Mouse (Mus musculus) liver, adult 2 months (tissue): ENCODE data around the gene Ppp2r2d. TPM values are rescaled to one million over a fixed set of nuclear protein-coding genes. Genes with fewer than 3 reads are reported as not detected.
A peak's percentile ranks its signal among the peaks of the same experiment; 100 is the strongest.

Experiments used
- DNase-seq: peaks from one replicate; pipeline ENCODE4 v3.0.0-alpha.2; 2011; ENCODE audit warnings: low read depth, low spot score; ENCODE audit errors: extremely low read depth
- H3K27ac ChIP-seq: fragments of 200-500 bp; replicated peaks from 2 replicates; pipeline ENCODE4 v1.5.1; 2012; ENCODE audit warnings: low read depth, mild to moderate bottlenecking, control low read depth, inconsistent platforms, low read length; ENCODE audit not compliant: insufficient read depth
- H3K27me3 ChIP-seq: fragments of 200-500 bp; 2 replicates; pipeline ENCODE4 v1.6.1; 2012; ENCODE audit warnings: mild to moderate bottlenecking, moderate library complexity, low read length, inconsistent platforms; ENCODE audit not compliant: control insufficient read depth, insufficient read depth
- H3K36me3 ChIP-seq: fragments of 200-500 bp; 2 replicates; pipeline ENCODE4 v1.6.1; 2012; ENCODE audit warnings: low read length, inconsistent platforms; ENCODE audit not compliant: control insufficient read depth, insufficient read depth
- H3K4me1 ChIP-seq: fragments of 200-500 bp; 2 replicates; pipeline ENCODE4 v1.6.1; 2011; ENCODE audit warnings: low read length; ENCODE audit not compliant: control insufficient read depth, insufficient read depth
- H3K4me3 ChIP-seq: fragments of 200-500 bp; 2 replicates; pipeline ENCODE4 v1.5.1; 2011; ENCODE audit warnings: low read depth, mild to moderate bottlenecking, control low read depth, low read length, moderate library complexity; ENCODE audit not compliant: insufficient read depth
- H3K79me2 ChIP-seq: fragments of 200-500 bp; 2 replicates; pipeline ENCODE4 v1.6.1; 2012; ENCODE audit warnings: inconsistent platforms, mild to moderate bottlenecking, low read length, moderate library complexity; ENCODE audit not compliant: control insufficient read depth, insufficient read depth
- H3K9ac ChIP-seq: fragments of 200-500 bp; 2 replicates; pipeline ENCODE4 v1.6.1; 2012; ENCODE audit warnings: low read depth, mild to moderate bottlenecking, control low read depth, inconsistent platforms, low read length
- CTCF ChIP-seq: fragments of 200-500 bp; IDR thresholded peaks from 2 replicates; pipeline ENCODE4 v1.5.1; 2011; ENCODE audit warnings: low read depth, low read length, control low read depth
- POLR2A ChIP-seq: fragments of 200-500 bp; IDR thresholded peaks from 2 replicates; pipeline ENCODE4 v1.6.1; 2011; ENCODE audit warnings: low read length, control low read depth; ENCODE audit not compliant: insufficient read depth; ENCODE audit errors: extremely low read depth
- WGBS: fragments of 180-500 bp; shearing (Covaris S2); methylation state at CpG from one replicate; pipeline ENCODE4 v1.1.7; 2018; 5-methylcytosine and 5-hydroxymethylcytosine counted together
- polyA plus RNA-seq: library from polyadenylated mRNA; depleted of rRNA; stranded (reverse); fragments of >200 nt; gene quantifications from 2 replicates; pipeline ENCODE4 v1.2.3, GENCODE M21; 2012
- total RNA-seq: library from RNA; depleted of rRNA; stranded (reverse); fragments of >200 nt; gene quantifications from 2 replicates; pipeline ENCODE4 v1.2.3, GENCODE M21; 2014

Gene Ppp2r2d
- total and polyA plus RNA-seq, 2 experiments = 15.0 to 28.2 TPM

GRCm38 (mm10) chr7:138909277-138910192 lies 63.7 kb downstream of the Ppp2r2d start, which contains the start of gene Bnip3:
Gene Bnip3, minus strand, starts transcription at chr7:138909519.
- peaks cover 24% of the 10 kb centered on the region for H3K79me2 ChIP-seq
- no peaks in the 10 kb centered on the region for H3K27me3 ChIP-seq
- H3K36me3 ChIP-seq = peaks cover 2% of the 10 kb centered on the region; the same call in 1 of the 2 replicates
- peak; percentile 99 for TF ChIP-seq POLR2A
- TF ChIP-seq CTCF = peak; percentile 4; the same call in 1 of the 2 replicates
- WGBS = under 1% methylated on average over 60 of the region's 66 CpGs
- peaks cover 20% of the 10 kb centered on the region for H3K4me1 ChIP-seq
- H3K9ac ChIP-seq = peak within 1 kb of the TSS; percentile 100
- DNase-seq = peak; percentile 94
- peak within 1 kb of the TSS; percentile 100 for H3K4me3 ChIP-seq
- H3K27ac ChIP-seq = peak within 1 kb of the TSS; percentile 100

DNA sequence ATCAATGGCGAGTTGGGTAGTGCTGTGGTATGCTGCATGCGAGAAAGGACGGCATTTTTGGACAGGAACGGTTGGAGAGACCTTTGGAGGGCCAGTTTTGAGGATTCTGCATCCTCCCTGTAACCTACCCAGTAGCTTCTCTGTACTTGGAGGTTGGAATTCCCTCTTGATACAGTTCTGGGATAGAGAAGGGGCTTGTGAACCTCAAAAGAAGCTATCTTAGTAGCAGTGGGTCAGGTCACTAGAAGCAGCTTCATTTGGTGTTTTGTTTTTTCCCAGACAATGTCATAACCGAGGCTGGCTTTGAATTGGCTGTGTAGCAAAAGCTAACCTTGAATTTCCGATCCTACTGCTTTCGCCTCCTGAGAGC lies 64.3 kb downstream of the Ppp2r2d start:
- Histone ChIP-seq H3K4me3 (peak overlapping the region; percentile 100; the same call in 1 of the 2 replicates), H3K4me1 (peaks cover 17% of the 10 kb centered on the region), H3K9ac (peak overlapping the region; percentile 10; the same call in 1 of the 2 replicates), H3K36me3 (peaks cover under 1% of the 10 kb centered on the region; the same call in 1 of the 2 replicates), H3K79me2 (peaks cover 21% of the 10 kb centered on the region), H3K27ac (peak overlapping the region; percentile 50), H3K27me3 (no peaks in the 10 kb centered on the region)
- WGBS = 11% methylated on average over 7 of the region's 7 CpGs
- DNase-seq = peak; percentile 57
- TF ChIP-seq CTCF = no peak
- no peak for TF ChIP-seq POLR2A

GRCm38 (mm10) chr7:138913616-138914015 lies 67.7 kb downstream of the Ppp2r2d start:
- Histone ChIP-seq H3K27ac (peak overlapping the region; percentile 77), H3K4me1 (peaks cover 9% of the 10 kb centered on the region), H3K4me3 (no peak overlapping the region), H3K9ac (no peak overlapping the region), H3K79me2 (peaks cover 7% of the 10 kb centered on the region), H3K27me3 (no peaks in the 10 kb centered on the region), H3K36me3 (no peaks in the 10 kb centered on the region)
- peak; percentile 93 for DNase-seq
- no peak for TF ChIP-seq POLR2A
- no peak for TF ChIP-seq CTCF
- WGBS = 21% methylated on average over 3 of the region's 3 CpGs

DNA sequence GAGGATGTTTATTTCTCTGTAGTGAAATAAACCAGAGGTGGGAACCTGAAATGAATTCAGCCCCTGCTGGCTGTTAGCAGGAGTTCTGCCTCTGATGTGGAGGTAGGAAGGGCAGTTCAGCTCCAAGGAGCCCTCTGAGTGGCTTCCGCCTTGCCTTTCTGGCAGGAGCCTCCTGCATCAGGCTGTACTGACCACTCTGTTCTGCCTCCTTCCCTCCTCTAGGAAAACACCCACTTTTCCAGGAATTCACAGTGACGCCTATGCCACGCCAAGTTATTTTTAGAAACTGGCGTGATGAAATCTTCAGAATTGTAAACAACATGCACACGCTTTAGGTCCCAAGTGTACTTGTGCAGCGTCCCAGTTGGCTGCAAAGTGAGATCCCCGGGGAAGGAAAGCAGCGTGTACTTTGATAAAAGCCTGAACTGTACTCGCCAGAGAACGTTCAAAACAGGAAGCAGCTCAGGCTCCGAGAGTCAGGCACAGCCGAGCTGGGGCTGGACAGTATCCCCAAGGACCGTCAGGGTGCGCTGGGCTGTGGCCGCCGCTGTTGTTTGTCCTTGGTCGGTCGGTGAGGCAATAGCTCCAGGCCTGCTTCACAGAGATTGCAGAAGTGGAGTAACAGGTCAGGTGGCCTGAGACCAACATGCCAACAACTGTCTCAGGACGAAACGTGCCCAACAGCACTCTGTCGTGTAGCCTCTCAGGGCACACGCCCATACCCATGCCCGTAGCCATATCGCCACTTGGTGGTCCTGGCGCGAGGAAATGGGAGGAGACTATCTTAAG lies 73.5 kb downstream of the Ppp2r2d start:
- Histone ChIP-seq H3K27me3 (no peaks in the 10 kb centered on the region), H3K79me2 (no peaks in the 10 kb centered on the region), H3K27ac (peak overlapping the region; percentile 94), H3K36me3 (no peaks in the 10 kb centered on the region), H3K9ac (peak overlapping the region; percentile 59), H3K4me1 (peaks cover 5% of the 10 kb centered on the region; the same call in 1 of the 2 replicates), H3K4me3 (peak overlapping the region; percentile 23)
- DNase-seq = peak; percentile 99
- under 1% methylated on average over 26 of the region's 26 CpGs for WGBS
- TF ChIP-seq CTCF = peak; percentile 26
- TF ChIP-seq POLR2A = no peak

GRCm38 (mm10) chr7:138921611-138922010 lies 75.7 kb downstream of the Ppp2r2d start:
- WGBS = 76% methylated on average over 8 of the region's 8 CpGs
- H3K27ac ChIP-seq = no peak overlapping the region
- H3K27me3 ChIP-seq = no peaks in the 10 kb centered on the region
- no peak overlapping the region for H3K9ac ChIP-seq
- H3K4me1 ChIP-seq = peaks cover 5% of the 10 kb centered on the region; the same call in 1 of the 2 replicates
- no peaks in the 10 kb centered on the region for H3K36me3 ChIP-seq
- peak; percentile 66 for DNase-seq
- TF ChIP-seq POLR2A (no peak), CTCF (no peak)
- H3K4me3 ChIP-seq = no peak overlapping the region
- H3K79me2 ChIP-seq = no peaks in the 10 kb centered on the region
